Mouse (Mus musculus): ENCODE measurements around the gene 2900026A02Rik. TPM values are rescaled to one million over a fixed set of nuclear protein-coding genes. Genes with fewer than 3 reads are reported as not detected.

The 2900026A02Rik gene
- polyA plus RNA-seq, 1 experiment from 2014 or later: 4.5 TPM

DNA sequence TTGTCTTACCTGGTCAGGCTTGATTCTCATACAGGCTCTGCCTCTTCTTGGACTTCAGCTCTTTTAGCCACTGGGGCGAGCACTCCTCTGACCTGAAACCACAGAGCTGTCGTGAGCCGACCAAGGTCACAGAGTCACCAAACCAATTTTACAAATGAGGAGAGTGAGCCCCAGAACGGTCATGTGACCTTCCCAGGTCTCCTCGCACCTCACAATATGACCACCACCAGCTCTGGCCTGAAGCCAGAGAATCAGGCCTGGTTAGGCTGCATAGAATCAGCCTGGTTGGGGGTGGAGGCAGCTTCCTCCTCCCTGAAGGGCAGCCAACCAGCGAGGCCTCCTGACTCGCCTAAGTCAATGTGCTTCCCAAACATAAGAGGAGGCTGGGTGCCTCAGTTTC is 128.6 kb downstream of the 2900026A02Rik start:
- Histone ChIP-seq H3K27ac (no peak overlapping the region), H3K4me2 (no peak overlapping the region), H3K9ac (no peak overlapping the region), H3K9me3 (no peaks in the 10 kb centered on the region), H3K4me1 (no peaks in the 10 kb centered on the region), H3K27me3 (no peaks in the 10 kb centered on the region), H3K4me3 (replicated peaks) (no peak overlapping the region), H3K36me3 (replicated peaks) (peaks cover 22% of the 10 kb centered on the region)
- ATAC-seq (ENCODE audit: low FRiP score): no peak
- 83% methylated on average over 7 of the region's 7 CpGs for WGBS

GRCm38 (mm10) chr5:113091162-113091561 is 129.9 kb downstream of the 2900026A02Rik start:
- peak; percentile 36; the same call in 1 of the 2 replicates for ATAC-seq (ENCODE audit: low FRiP score)

DNA sequence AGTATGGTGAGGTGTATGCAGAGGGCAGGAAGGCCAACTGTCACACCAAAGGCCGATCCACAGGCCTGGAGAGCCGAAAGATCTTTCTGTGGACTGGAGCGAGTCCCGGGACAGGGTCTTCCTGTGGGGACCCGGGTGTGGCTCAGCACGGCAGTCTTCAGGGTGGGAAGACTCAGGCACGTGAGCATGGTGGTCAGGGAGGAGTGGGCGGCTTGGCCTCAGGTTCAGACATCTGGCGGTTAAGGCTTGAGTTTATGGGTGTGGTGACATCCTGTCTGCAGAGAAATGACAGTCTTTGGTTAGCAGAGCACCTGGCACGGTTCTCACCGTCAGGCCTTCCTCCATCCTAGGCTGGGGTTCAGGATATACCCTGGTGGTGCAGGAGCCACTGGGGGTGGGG is 130.3 kb downstream of the 2900026A02Rik start:
- 0 out of 2 replicates have a peak, but pooled peaks have one; percentile 4 for ATAC-seq (ENCODE audit: low FRiP score)
- Histone ChIP-seq H3K36me3 (replicated peaks) (peaks cover 14% of the 10 kb centered on the region), H3K27me3 (no peaks in the 10 kb centered on the region), H3K4me1 (no peaks in the 10 kb centered on the region), H3K27ac (0 out of 2 replicates have a peak overlapping the region, but pooled peaks have one; percentile 13), H3K9ac (no peak overlapping the region), H3K4me2 (no peak overlapping the region), H3K4me3 (replicated peaks) (no peak overlapping the region), H3K9me3 (no peaks in the 10 kb centered on the region)
- 90% methylated on average over 11 of the region's 11 CpGs for WGBS

More at GRCm38 (mm10) chr5:113091162-113091561, 129.9 kb downstream of the 2900026A02Rik start:
- no peak overlapping the region for H3K4me2 ChIP-seq
- no peaks in the 10 kb centered on the region for H3K9me3 ChIP-seq
- H3K9ac ChIP-seq: no peak overlapping the region
- no peak overlapping the region for H3K4me3 ChIP-seq (replicated peaks)
- H3K27me3 ChIP-seq: no peaks in the 10 kb centered on the region
- H3K36me3 ChIP-seq (replicated peaks): peaks cover 16% of the 10 kb centered on the region
- no peaks in the 10 kb centered on the region for H3K4me1 ChIP-seq
- no peak overlapping the region for H3K27ac ChIP-seq
- 60% methylated on average over 5 of the region's 5 CpGs for WGBS

GRCm38 (mm10) chr5:113090077-113090690 is 130.9 kb downstream of the 2900026A02Rik start:
- Histone ChIP-seq H3K4me3 (replicated peaks) (no peak overlapping the region), H3K4me1 (no peaks in the 10 kb centered on the region), H3K27me3 (no peaks in the 10 kb centered on the region), H3K36me3 (replicated peaks) (peaks cover 10% of the 10 kb centered on the region), H3K27ac (no peak overlapping the region), H3K9ac (no peak overlapping the region), H3K9me3 (no peaks in the 10 kb centered on the region), H3K4me2 (no peak overlapping the region)
- 93% methylated on average over 24 of the region's 24 CpGs for WGBS
- ATAC-seq (ENCODE audit: low FRiP score): no peak

GRCm38 (mm10) chr5:113087465-113087864 is 133.6 kb downstream of the 2900026A02Rik start:
- WGBS: 90% methylated on average over 1 of the region's 2 CpGs
- peaks cover 6% of the 10 kb centered on the region for H3K36me3 ChIP-seq (replicated peaks)
- ATAC-seq (ENCODE audit: low FRiP score): no peak
- H3K27me3 ChIP-seq: no peaks in the 10 kb centered on the region
- no peaks in the 10 kb centered on the region for H3K9me3 ChIP-seq
- no peak overlapping the region for H3K27ac ChIP-seq
- no peak overlapping the region for H3K4me3 ChIP-seq (replicated peaks)
- no peak overlapping the region for H3K4me2 ChIP-seq
- no peak overlapping the region for H3K9ac ChIP-seq
- H3K4me1 ChIP-seq: no peaks in the 10 kb centered on the region

- ATAC-seq (ENCODE audit: low FRiP score): no peak
- no peaks in the 10 kb centered on the region for H3K4me1 ChIP-seq
- no peak overlapping the region for H3K9ac ChIP-seq
- no peaks in the 10 kb centered on the region for H3K9me3 ChIP-seq
- 0 out of 2 replicates have a peak overlapping the region, but pooled peaks have one; percentile 1 for H3K27ac ChIP-seq
- no peak overlapping the region for H3K4me2 ChIP-seq
- WGBS: 73% methylated on average over 4 of the region's 4 CpGs
- H3K4me3 ChIP-seq (replicated peaks): no peak overlapping the region
- H3K27me3 ChIP-seq: no peaks in the 10 kb centered on the region
- peaks cover 6% of the 10 kb centered on the region for H3K36me3 ChIP-seq (replicated peaks)
Measured at GRCm38 (mm10) chr5:113086990-113087389, 134.0 kb downstream of the 2900026A02Rik start.

DNA sequence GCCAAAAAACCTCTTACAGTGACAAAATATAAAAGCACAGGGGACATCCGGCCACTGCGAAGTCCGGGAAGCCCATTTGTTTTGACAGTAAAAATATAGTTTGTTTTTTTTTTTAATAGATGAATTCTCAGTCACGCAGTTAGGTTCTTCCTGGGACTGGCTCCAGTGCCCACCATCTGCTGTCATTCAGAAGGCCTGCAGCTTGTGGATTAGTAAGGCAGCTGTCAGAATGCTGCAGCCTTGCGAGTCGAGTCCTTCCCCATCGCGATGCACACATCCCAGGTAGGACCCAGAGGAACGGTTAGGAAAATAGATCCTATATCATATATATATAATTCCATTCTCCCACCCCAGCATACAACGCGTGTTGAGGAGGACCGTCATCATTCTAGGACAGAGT is 134.6 kb downstream of the 2900026A02Rik start:
- WGBS: 87% methylated on average over 12 of the region's 12 CpGs
- ATAC-seq (ENCODE audit: low FRiP score): no peak
- peaks cover 6% of the 10 kb centered on the region for H3K36me3 ChIP-seq (replicated peaks)
- no peak overlapping the region for H3K27ac ChIP-seq
- no peak overlapping the region for H3K9ac ChIP-seq
- no peaks in the 10 kb centered on the region for H3K4me1 ChIP-seq
- no peak overlapping the region for H3K4me2 ChIP-seq
- H3K4me3 ChIP-seq (replicated peaks): no peak overlapping the region
- no peaks in the 10 kb centered on the region for H3K27me3 ChIP-seq
- H3K9me3 ChIP-seq: no peaks in the 10 kb centered on the region

GRCm38 (mm10) chr5:113085931-113086330 is 135.1 kb downstream of the 2900026A02Rik start:
- Histone ChIP-seq H3K9me3 (no peaks in the 10 kb centered on the region), H3K27ac (no peak overlapping the region), H3K36me3 (replicated peaks) (peaks cover 6% of the 10 kb centered on the region), H3K4me3 (replicated peaks) (no peak overlapping the region), H3K4me1 (no peaks in the 10 kb centered on the region), H3K9ac (no peak overlapping the region), H3K27me3 (no peaks in the 10 kb centered on the region), H3K4me2 (no peak overlapping the region)
- no peak for ATAC-seq (ENCODE audit: low FRiP score)
- WGBS: 77% methylated on average over 2 of the region's 2 CpGs

DNA sequence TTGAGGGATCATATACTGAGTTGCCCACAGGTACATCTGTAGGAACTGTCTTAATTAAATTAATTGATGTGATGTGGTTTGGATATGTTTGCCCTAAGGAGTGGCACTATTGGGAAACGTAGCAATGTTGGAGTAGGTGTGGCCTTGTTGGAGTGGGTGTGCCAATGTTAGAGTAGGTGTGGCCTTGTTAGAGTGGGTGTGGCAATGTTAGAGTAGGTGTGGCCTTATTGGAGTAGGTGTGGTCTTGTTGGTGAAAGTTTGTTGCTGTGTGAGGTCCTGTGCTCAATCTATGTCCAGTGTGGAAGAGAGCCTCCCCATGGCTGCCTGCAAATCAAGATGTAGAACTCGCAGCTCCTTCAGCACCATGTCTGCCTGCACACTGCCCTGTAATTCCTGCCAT is 136.7 kb downstream of the 2900026A02Rik start:
- Histone ChIP-seq H3K27me3 (no peaks in the 10 kb centered on the region), H3K36me3 (replicated peaks) (0 out of 2 replicates have a peak, but pooled peaks cover under 1% of the 10 kb centered on the region), H3K9ac (no peak overlapping the region), H3K27ac (no peak overlapping the region), H3K4me1 (no peaks in the 10 kb centered on the region), H3K4me2 (no peak overlapping the region), H3K4me3 (replicated peaks) (no peak overlapping the region), H3K9me3 (no peaks in the 10 kb centered on the region)
- 88% methylated on average over 2 of the region's 2 CpGs for WGBS
- ATAC-seq (ENCODE audit: low FRiP score): no peak

GRCm38 (mm10) chr5:113082356-113083168 is 138.5 kb downstream of the 2900026A02Rik start:
- H3K36me3 ChIP-seq (replicated peaks): no peaks in the 10 kb centered on the region
- H3K4me2 ChIP-seq: no peak overlapping the region
- no peak for ATAC-seq (ENCODE audit: low FRiP score)
- 75% methylated on average over 19 of the region's 19 CpGs for WGBS
- no peak overlapping the region for H3K27ac ChIP-seq
- H3K4me1 ChIP-seq: no peaks in the 10 kb centered on the region
- H3K27me3 ChIP-seq: no peaks in the 10 kb centered on the region
- no peaks in the 10 kb centered on the region for H3K9me3 ChIP-seq
- H3K9ac ChIP-seq: no peak overlapping the region
- H3K4me3 ChIP-seq (replicated peaks): no peak overlapping the region

DNA sequence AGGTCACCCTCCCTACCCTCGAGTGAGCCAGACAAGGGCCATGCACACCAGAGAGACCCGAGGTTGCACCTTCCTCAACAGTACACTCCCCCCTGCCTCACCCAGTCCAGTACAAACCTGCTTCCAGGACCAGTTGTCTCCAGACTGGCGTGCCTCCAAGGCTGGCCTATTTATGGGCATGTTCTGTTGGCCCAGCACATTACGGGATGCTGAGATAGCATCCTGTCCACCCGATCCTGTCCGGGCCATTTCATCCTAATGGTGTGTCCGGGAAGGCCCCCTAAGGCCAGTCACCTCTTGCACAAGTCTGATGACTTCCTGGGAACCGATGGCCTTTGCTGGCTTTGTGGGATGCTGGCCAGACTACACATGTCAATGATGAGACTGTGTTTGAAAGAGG is 139.6 kb downstream of the 2900026A02Rik start, which contains the start of gene Crybb3:
Gene Crybb3 (minus strand): TSS at position 146 of the 400 bp plus-strand sequence.
- H3K4me2 ChIP-seq: no peak within 1 kb of the TSS
- no peaks in the 10 kb centered on the region for H3K4me1 ChIP-seq
- WGBS: 91% methylated on average over 8 of the region's 8 CpGs
- no peaks in the 10 kb centered on the region for H3K36me3 ChIP-seq (replicated peaks)
- H3K9ac ChIP-seq: no peak within 1 kb of the TSS
- no peaks in the 10 kb centered on the region for H3K27me3 ChIP-seq
- H3K27ac ChIP-seq: no peak within 1 kb of the TSS
- ATAC-seq (ENCODE audit: low FRiP score): no peak
- H3K9me3 ChIP-seq: no peaks in the 10 kb centered on the region
- H3K4me3 ChIP-seq (replicated peaks): no peak within 1 kb of the TSS

GRCm38 (mm10) chr5:113081020-113081419 is 140.0 kb downstream of the 2900026A02Rik start:
- Histone ChIP-seq H3K4me2 (no peak overlapping the region), H3K4me1 (no peaks in the 10 kb centered on the region), H3K4me3 (replicated peaks) (no peak overlapping the region), H3K27me3 (no peaks in the 10 kb centered on the region), H3K9ac (no peak overlapping the region), H3K27ac (no peak overlapping the region), H3K9me3 (no peaks in the 10 kb centered on the region), H3K36me3 (replicated peaks) (no peaks in the 10 kb centered on the region)
- ATAC-seq (ENCODE audit: low FRiP score): no peak
- WGBS: 94% methylated on average over 9 of the region's 9 CpGs

Data from forebrain, embryonic 12.5 days (tissue).